Mouse (Mus musculus) skeletal muscle tissue, adult 2 months (tissue): ENCODE data around the gene Rad51ap1.

Source experiments
- DNase-seq: peaks from one replicate; pipeline ENCODE4 v3.0.0-alpha.2; 2012; ENCODE audit warnings: low read depth, low spot score

Gene Rad51ap1

DNA sequence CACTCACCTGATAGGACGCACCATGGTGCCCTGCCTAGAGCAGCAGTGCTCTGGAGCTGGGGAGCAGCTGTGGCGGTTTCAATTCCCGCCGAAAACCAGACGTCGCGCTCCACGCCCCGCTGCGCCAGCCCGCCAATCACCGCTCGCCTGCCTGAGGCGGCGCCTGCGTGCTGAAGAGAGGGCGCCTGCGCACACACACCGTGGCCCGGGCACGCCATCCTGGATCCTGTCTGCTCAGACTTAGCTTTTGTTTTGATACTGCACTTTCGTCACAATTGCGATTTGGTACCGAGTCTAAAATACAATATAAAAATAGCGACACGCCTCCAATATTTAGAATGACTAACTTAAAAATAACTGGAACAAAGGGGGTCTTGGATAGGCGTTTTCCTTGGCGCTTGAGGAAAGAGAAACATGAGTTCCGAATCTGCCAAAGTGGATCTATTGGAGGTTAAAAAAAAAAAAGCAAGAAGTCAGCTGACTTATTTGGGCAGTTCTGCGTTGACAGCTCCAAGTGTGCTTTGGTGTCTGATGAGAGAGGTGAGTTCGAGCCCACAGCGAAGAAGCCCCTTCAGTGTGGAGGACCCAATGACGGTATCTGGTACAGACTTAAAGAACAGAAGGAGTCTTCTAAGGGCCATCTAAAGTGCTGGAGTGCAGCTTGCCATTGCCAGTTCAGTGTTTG, at the start of gene Rad51ap1, which contains the start of gene D6Wsu163e:
Gene Rad51ap1 (minus strand): TSS at position 101 of the 685 bp plus-strand sequence.
Gene D6Wsu163e (plus strand): TSS at position 476 of the 685 bp plus-strand sequence.
- DNase-seq = peak; percentile 96

DNA sequence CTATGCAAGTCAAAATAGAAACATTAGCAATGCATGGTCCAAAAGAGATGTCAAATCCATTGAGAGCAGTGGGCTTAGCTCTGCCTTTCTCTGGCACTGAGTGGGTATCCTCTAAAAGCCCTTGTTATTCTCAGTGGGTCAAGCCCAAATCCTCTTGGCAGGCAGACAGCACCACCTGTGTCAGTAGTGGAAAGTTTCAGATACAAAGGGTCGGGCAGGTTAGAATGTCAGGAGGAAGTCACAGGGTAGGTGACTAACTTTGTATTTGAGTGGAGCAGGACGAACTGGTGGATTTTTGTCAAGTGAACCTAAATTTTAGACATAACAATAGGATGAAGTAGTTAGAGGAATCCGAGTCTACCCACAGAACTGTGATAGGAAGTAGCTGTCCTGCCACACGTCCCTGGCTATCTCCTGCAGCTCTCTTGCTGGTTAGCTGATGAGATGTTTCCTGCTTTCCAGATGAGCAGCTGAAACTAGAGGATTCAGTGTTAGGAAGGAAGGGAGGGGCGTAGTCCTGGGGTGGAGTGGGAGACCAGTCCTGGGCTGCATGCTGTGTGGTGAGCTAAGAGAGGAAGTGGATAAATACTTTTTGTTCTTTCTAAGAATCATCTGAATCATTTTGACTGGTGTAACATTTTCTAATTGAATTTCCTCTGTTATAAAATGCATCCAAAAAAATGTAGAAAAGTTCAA, 42.3 kb upstream of the Rad51ap1 start:
- no peak for DNase-seq

DNA sequence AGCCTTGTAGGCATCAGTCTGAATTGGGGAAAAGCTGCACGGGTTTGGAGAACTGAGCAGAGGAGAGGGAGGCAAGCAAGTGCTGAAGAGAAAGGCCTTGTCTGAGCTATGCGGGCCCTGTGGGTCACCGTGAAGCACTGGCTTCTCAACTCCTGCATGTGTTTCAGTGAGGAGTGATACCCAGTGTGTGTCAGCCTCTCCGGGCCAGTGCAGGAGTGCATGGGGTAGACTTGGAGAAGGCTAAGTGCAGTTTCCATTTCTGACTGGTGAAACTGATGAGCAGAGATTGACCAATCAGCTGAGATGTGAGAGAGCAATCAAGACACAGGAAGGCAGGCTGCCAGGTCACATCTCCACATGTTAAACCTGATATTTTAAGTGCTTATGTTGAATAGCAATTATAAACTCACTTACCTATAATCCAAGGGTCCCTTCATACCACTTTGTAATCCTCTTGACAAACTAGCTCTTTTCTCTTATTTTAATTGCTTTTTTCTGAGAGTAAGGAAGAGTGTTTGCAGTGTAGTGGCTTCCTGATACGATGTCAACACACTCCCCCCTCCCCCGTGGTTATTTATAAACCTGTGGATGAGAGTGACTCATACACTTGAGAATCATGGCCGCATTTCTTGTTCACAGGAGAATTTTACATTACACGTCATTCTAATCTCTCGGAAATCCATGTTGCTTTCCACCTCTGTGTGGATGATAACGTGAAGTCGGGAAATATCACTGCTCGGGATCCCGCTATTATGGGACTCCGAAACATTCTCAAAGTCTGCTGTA, 27.0 kb upstream of the Rad51ap1 start:
- peak; percentile 43 for DNase-seq

DNA sequence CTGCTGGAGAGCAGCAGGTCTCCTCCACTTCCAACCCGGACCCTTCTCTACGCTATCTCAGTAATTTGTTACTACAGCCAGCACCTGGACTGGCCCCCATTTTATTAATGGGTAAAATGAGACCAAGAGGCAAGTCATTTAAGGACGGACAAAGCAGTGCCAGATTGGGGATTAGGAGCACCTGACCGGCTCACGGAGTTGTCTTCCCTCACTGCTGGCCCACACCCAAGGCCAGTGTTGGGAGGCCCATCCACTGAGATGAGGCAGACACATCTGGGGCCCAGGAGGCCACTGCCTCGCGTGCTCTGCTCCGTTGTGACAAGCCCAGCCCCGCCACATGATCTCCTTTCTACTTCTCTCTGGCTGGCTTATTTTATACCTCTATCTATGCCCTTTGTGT, 24.0 kb upstream of the Rad51ap1 start:
- DNase-seq = peak; percentile 25

DNA sequence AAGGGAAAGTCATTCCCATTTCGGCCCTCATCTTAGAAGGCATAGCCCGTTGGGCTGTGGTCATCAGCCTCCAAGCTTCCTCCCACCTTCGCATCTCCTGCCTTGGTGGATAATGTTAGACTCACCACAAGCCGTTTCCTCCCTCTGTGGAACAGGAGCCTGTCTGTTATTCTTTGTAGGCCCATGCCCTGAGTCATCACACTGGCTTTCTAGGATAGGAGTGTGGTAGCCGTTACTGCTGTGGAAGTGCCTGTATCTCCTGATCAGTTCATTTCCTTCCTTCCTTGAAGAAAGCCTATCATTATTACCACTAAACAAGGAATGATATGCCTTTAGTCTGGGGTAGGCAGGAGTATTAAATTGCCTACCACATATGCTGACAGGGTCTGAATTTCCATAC, 23.3 kb upstream of the Rad51ap1 start:
- DNase-seq = no peak

DNA sequence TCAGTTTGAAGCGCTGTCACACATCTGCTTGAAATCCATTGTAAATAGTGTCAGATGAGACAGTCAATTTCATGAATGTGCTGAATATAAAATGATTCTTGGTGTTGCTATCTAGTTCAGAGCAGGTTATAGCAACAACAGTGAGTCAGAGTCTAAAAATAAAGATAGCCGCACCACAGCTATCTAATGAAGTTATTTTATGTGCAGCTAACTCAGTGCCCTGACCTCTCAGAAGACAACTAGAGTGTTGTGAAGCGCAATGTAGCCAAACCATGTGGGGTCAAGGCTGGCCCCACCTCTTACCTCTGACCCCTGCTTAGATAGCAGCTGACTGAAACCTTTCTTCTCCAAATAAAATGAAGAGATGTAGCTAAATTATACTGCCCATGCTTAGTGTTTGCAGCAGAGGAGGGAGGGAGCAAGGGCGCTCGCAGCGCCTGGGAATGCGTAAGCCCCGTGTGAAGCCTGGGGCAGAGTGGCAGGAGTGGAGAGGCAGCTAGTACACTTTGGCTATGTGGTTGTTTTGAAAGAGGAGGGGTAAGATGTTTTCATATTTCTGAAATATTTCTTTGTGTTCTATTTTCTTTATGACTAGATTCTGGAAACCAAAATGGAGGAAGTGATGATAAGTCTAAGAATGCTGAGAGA, 22.1 kb upstream of the Rad51ap1 start:
- peak; percentile 39 for DNase-seq

DNA sequence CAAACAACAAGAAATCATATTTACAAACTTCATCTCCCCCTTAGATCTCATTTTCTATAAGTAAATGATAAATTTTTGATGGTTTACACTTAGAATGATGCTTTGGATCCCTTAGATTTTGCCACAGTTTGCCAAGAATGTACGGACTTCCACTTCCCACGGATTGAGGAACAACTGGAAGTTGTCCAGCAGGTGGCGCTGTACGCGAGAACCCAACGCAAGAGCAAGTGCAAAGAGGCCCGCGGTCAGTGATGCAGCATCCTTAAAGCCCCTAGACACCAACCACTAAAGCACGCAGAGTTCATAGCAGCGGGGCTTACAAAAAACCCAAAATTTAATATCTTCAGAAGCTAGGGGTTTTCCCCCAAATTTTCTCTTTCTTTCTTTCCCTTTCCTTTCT, 16.3 kb upstream of the Rad51ap1 start:
- DNase-seq = peak; percentile 65

DNA sequence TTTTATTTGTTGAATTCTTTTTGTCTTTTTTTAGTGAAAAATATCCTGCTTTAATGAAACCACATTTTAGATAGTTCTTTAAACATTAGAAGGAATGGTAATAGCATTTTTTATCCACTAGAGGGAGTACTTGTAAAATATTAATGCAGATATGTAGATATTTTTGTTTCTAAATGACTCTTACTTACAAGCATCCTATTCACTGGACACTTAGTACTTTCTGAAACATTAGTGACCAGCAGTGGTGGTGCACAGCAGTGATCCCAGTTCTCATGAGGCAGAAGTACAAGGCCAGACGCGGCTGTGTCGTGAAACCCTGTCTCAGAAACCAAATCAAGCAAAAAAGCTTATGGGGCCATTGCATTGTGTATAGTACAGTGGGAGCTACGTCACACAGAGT, 8.9 kb upstream of the Rad51ap1 start:
- no peak for DNase-seq

DNA sequence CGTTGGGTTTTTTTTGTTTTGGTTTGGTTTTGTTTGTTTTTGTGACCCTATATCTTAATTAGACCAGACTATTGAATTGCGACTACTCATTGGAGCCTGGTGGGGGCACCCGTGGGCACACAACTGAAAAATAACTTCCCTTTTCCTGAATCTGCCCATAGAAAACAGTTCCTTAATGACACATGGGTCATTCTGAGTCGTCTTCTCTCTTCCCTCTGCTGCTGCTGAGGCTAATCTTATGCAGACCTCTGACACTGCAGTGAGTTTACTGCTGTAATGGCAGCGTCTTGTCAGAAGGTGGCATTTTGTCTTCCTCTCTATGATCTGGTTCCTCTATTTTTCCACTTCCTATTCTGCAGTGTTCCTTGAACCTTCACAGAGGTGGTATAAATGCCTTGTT, 1.1 kb upstream of the Rad51ap1 start:
- DNase-seq = no peak

DNA sequence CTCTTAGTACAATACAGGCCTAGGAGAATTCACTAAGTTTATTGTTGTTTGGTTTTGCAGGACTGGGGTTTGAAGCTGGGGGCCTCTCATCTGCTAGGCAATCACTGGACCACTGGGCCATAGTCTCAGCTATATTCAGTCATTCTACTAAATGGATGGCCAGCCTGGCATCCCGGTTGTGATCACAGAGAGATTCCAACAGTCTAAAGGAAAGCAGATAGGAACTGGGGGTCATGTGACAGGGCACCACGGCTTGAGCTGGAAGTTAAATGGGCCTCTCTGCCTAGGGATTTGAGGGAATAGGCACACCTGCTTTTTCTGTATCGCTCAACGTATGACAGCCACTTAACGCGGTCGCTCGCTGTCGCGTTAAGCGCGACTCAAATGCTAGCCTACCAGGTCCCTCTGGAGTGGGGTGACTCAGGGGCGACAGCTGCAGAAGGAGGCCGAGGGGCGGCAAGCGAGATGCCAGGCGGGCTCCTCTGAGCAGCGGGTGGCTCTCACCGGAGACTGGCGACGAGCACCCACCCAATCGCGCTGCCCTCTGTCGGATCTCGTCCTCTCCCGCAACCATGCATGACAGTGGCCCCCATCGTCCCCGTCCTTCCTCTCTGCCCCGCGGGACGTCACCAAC, 417 bp downstream of the Rad51ap1 start:
- no peak for DNase-seq

DNA sequence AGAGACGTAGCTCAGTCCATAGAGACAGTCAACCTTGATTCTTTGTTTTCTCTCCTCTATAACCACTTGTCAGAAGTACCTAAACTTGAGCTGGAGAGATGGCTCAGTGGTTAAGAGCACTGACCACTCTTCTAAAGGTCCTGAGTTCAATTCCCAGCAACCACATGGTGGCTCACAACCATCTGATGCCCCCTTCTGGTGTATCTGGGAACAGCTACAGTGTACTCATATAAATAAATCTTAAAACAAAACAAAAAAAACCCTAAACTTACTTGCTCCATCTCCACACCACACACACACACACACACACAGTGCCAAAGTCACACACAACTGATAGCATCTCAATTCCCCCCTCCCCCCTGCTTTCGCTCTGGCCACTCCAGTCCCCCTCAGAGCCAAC, 1.3 kb downstream of the Rad51ap1 start:
- no peak for DNase-seq

DNA sequence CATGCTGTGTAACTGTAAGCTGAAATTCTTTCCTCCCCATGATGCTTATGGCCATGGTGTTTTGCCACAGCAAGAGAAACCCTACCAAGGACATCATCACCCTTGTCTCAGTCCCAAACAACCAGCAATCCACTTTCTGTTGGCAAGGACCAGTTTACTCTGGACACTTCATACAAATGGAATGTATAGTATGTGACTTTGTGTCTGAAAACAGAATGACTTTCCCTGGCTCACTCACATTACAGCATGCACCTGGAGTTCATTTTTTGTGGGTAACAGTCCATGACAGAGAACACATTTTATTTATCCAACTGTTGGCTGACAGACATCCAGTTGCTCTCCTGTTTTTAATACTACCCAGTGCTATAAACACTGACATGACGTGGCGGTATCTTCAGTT, 6.5 kb downstream of the Rad51ap1 start:
- DNase-seq = no peak

DNA sequence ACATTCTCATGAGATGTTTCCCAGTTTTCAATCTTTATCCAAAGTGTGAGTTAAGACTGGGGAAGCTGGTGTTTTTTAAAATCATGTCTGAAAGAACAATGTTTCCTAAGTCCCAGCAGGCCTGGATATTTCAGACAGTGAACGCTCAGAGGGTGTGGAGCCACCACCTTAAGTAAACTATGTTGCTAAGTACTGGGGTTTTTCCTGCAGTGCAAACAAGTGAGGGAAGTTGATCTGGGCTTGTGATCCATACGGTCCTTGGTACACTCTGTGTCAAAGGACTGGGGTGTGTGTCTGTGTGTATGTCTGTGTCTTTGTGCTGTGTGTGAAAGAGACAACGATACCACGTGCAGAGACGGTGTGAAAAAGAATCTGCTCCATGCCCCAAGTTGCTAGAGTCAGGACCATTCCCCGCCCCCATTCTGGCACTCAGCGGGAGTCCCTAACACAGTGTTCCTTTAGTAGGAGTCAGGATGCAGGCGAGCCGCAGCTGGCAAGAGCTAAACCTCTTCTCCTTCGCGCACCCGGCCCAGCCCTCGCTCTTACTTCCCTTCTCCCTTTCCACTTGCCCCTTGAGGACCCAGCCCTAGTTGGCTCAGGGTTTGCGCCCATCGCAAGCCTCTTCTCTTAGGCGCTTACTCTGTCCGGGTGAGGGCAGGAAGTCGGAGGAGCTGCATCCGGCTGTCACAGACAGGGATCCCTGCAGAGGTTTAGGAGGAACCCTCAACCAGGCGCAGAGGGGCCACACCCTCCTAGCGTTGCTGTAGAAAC, 18.1 kb downstream of the Rad51ap1 start, which contains the start of gene Dyrk4:
Gene Dyrk4 (minus strand): TSS at position 729 of the 771 bp plus-strand sequence.
- DNase-seq = no peak

DNA sequence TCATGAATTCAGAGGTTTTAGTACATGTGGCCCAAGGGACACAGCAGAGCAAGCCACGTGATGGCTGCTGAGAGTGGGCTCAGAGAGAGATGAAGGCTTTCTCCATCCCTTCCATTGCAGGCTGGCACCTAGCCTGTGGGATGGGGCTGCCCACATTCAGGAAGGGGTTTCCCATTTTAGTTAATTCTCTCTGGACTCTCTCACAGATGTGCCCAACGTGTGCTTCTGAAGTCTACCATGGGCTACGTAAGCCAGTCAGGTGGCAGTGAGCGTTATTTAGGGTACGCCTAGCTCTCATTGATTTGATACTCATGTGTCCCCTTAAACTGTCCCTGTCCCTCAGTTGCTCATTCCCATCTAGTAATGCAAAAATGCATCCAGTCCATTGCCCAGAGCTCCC, 24.5 kb downstream of the Rad51ap1 start:
- DNase-seq = no peak

DNA sequence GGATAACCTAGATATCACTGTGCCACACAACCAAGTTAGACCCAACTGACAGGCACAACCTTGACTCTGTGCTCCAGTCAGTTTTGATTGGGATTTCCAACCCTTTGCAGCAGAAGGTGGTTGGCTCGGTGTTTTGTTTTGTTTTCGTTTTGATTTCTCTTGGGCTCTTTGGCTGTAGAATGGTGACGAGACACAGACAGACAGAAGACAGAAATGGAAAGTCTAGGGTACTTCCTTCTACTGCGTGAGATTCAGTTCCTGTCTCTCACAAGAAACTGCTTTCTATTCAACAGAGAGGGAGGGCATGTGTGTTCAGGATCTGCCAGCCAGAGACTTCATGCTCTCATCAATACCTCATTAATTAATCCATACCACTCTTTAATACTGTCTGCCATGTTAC, 28.7 kb downstream of the Rad51ap1 start:
- no peak for DNase-seq

DNA sequence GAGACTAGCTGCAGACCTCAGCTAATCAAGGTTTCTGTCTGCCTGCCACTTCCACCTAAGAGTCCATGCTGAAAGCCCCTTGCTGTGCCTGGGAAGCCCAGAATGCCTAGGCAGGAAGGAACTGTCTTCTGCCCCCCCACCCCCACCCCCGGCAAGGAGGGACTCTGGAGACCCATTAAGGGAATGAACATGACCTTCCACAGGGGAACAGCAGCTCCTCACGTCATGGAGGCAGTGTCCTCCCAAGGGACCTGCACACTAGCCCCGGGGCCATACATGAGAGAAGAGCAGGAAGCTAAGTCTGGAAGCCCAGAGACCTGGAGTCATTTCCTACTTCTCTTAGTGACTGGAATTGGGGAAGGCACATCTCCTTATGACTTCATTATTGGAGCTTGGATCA, 31.5 kb downstream of the Rad51ap1 start:
- peak; percentile 12 for DNase-seq

DNA sequence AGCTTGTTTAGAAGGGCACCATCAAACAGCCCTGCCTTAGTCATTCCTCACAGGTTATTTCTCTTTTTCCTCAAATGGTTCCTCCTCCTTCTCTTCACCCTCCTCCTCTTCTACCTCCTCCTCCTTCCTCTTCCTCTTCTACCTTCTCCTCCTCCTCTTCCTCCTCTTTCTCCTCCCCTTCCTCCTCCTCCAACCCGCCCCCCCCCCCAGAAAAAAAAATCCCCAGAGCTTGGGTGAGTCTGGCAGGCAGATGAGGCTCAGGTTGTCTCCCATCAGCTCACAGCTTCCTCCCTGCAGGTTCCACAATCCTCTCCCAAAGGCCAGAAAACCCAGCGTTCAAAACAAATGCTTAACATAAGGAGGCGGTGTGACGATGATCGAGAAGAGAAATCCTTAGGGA, 32.0 kb downstream of the Rad51ap1 start:
- DNase-seq = no peak

DNA sequence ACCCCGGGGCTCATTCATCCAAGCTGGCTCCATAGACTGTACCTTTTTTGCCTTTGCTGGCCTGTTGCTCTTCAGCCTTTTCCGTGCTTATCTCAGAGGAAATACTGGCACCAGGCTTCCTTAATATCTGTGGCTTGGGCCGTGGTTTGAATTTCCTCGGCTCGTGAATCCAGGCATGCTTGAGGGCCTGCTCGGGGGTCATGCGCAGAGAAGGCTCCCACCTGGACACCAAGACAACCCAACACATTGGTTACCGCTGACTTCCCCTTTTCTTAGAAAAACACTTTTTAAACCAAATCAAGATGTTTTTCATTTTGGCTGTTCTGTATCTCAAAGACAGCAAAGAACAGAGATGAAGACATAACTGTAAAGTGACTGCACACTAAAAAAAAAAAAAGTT, 62.3 kb downstream of the Rad51ap1 start:
- no peak for DNase-seq
